20 mouse cellular contexts compared by ENCODE assay signal in genomic region chr6:122512914-122513878, GRCm38 (mm10). TPM values are rescaled to one million over a fixed set of nuclear protein-coding genes. Genes with fewer than 3 reads are reported as not detected.
A peak's percentile ranks its signal among the peaks of the same experiment; 100 is the strongest.
DNase-seq lines count a peak whose midpoint lies in the region; ATAC-seq lines count a peak whose summit lies in the region.
"Had no signal": no experiment of that assay in that cellular context is flagged by ENCODE, and none has a peak within 500 bp of the region (broad histone marks: within the 10 kb centered on the region; RNA-seq: fewer than 3 reads in every experiment).

No protein-coding gene starts in this region.

- no peaks in the 10 kb centered on the region; the same call in 1 of the 2 replicates for H3K4me1 ChIP-seq in lung, embryonic 16.5 days (replicated peaks; ENCODE audit: control insufficient read depth, insufficient read depth, low read length)
- H3K4me1 ChIP-seq in heart, embryonic 16.5 days (ENCODE audit: control insufficient read depth, insufficient read depth, low read length), result no peaks in the 10 kb centered on the region

- H3K9me3 ChIP-seq in lung, embryonic 16.5 days (ENCODE audit: control insufficient read depth, low read length), result no peaks in the 10 kb centered on the region
- no peaks in the 10 kb centered on the region; the same call in 1 of the 2 replicates for H3K9me3 ChIP-seq in heart, embryonic 16.5 days (replicated peaks; ENCODE audit: control insufficient read depth, low read length)
- H3K9me3 ChIP-seq: hindbrain, embryonic 10.5 days had no signal

- no peaks in the 10 kb centered on the region for H3K27me3 ChIP-seq in lung, embryonic 16.5 days (ENCODE audit: control insufficient read depth, insufficient read depth, low read depth, low read length)
- H3K27me3 ChIP-seq in heart, embryonic 16.5 days (ENCODE audit: control insufficient read depth, insufficient read depth, low read length), result no peaks in the 10 kb centered on the region

- WGBS in lung, embryonic 16.5 days, result 30% methylated on average over 12 of the region's 12 CpGs
- WGBS in heart, embryonic 16.5 days, result 49% methylated on average over 12 of the region's 12 CpGs

- H3K36me3 ChIP-seq in lung, embryonic 16.5 days (ENCODE audit: control insufficient read depth, insufficient read depth, low read length), result no peaks in the 10 kb centered on the region
- no peaks in the 10 kb centered on the region for H3K36me3 ChIP-seq in heart, embryonic 16.5 days (ENCODE audit: control insufficient read depth, insufficient read depth)
- H3K36me3 ChIP-seq: hindbrain, embryonic 10.5 days had no signal

- H3K4me2 ChIP-seq in lung, embryonic 16.5 days (ENCODE audit: low read depth, low read length), result no peak overlapping the region
- H3K4me2 ChIP-seq in heart, embryonic 16.5 days (ENCODE audit: low read depth, low read length), result peak overlapping the region; percentile 17
- H3K4me2 ChIP-seq: liver, embryonic 11.5 days; midbrain, embryonic 11.5 days had no signal

- peak; percentile 18 for DNase-seq in gastrocnemius, postnatal 25 days
- DNase-seq in gastrocnemius, postnatal 4 days (ENCODE audit: low spot score in 2 of 2), result no peak
- DNase-seq in lung, adult 18-20 months, result no peak
- DNase-seq in cerebellum, postnatal 14 days, result no peak
- DNase-seq in left cerebral cortex, postnatal 4 days, result no peak
- DNase-seq: B cell, adult 2 months; cerebellum, adult 18-20 months; right cerebral cortex, postnatal 25 days had no signal

- intact Hi-C loops in left cerebral cortex, postnatal 4 days (cut with DNase I), result no loop called here

- ATAC-seq in lung, embryonic 16.5 days (ENCODE audit: low read depth), result peak; percentile 43; the same call in 1 of the 2 replicates
- ATAC-seq in heart, embryonic 16.5 days (replicated peaks; ENCODE audit: extremely low read depth, insufficient read depth, low FRiP score), result peak; percentile 50
- no peak for ATAC-seq in frontal cortex, adult (ENCODE audit: low TSS enrichment)
- ATAC-seq: activated CD4-positive, CD25-positive, alpha-beta regulatory T cell, adult 4 months; intestine, postnatal 0 days had no signal

- no peak overlapping the region for H3K9ac ChIP-seq in lung, embryonic 16.5 days (ENCODE audit: low read length)
- H3K9ac ChIP-seq in heart, embryonic 16.5 days (ENCODE audit: low read length), result no peak overlapping the region

- H3K27ac ChIP-seq in lung, embryonic 16.5 days (ENCODE audit: low read length), result no peak overlapping the region
- H3K27ac ChIP-seq in heart, embryonic 16.5 days (ENCODE audit: low read length), result no peak overlapping the region
- H3K27ac ChIP-seq: hindbrain, embryonic 10.5 days had no signal

- no peak overlapping the region for H3K4me3 ChIP-seq in lung, embryonic 16.5 days (ENCODE audit: low read length)
- H3K4me3 ChIP-seq in heart, embryonic 16.5 days (ENCODE audit: low read length), result no peak overlapping the region
- H3K4me3 ChIP-seq: erythroblast, embryonic 14.5 days; hindbrain, embryonic 10.5 days had no signal

RNA-seq across cellular contexts. Expression of gene Mfap5, which starts 7.6 kb away (rescaled TPM):
- total RNA-seq in gastrocnemius, postnatal 25 days (2021), result 10 to 100 TPM; 51.1 to 85.7 TPM
- total RNA-seq in gastrocnemius, postnatal 4 days (2021), result 100 to 1,000 TPM; 226 to 237 TPM
- 26.4 and 31.6 TPM in 2 replicates for polyA plus RNA-seq in lung, embryonic 16.5 days (2015; fragmentation: Nextera tagmentation; extraction: Ambion mirVana)
- 28.2 and 32.0 TPM in 2 replicates for polyA plus RNA-seq in heart, embryonic 16.5 days (2015; fragmentation: Nextera tagmentation; extraction: Ambion mirVana)
- total RNA-seq in left cerebral cortex, postnatal 4 days (2021), result 1 to 10 TPM; 1.5 to 2.1 TPM
- polyA plus RNA-seq: activated CD4-positive, CD25-positive, alpha-beta regulatory T cell, adult 4 months; erythroblast, embryonic 14.5 days had no signal

RNA-seq across cellular contexts. Expression of gene Rimklb, which starts 14.6 kb away (rescaled TPM):
- under 1 TPM; 0.82 to 0.88 TPM for total RNA-seq in gastrocnemius, postnatal 25 days (2021)
- 1 to 10 TPM; 2.1 to 2.9 TPM for total RNA-seq in gastrocnemius, postnatal 4 days (2021)
- 7.5 and 8.3 TPM in 2 replicates for polyA plus RNA-seq in lung, embryonic 16.5 days (2015; fragmentation: Nextera tagmentation; extraction: Ambion mirVana)
- polyA plus RNA-seq in heart, embryonic 16.5 days (2015; fragmentation: Nextera tagmentation; extraction: Ambion mirVana), result 1.6 and 2.4 TPM in 2 replicates
- 100 to 1,000 TPM; 392 to 432 TPM for total RNA-seq in left cerebral cortex, postnatal 4 days (2021)
- polyA plus RNA-seq: erythroblast, embryonic 14.5 days had no signal

RNA-seq across cellular contexts. Expression of gene Aicda, which starts 40.4 kb away (rescaled TPM):
- not detected for total RNA-seq in gastrocnemius, postnatal 25 days (2021)
- total RNA-seq in gastrocnemius, postnatal 4 days (2021), result not detected
- not detected in 2 replicates for polyA plus RNA-seq in lung, embryonic 16.5 days (2015; fragmentation: Nextera tagmentation; extraction: Ambion mirVana)
- polyA plus RNA-seq in heart, embryonic 16.5 days (2015; fragmentation: Nextera tagmentation; extraction: Ambion mirVana), result not detected in 2 replicates
- total RNA-seq in left cerebral cortex, postnatal 4 days (2021), result under 1 TPM; 0.18 to 0.58 TPM
- total RNA-seq: left cerebral cortex, adult 18-20 months had no signal
- polyA plus RNA-seq: erythroblast, embryonic 14.5 days; frontal cortex, adult 2 months; hindbrain, embryonic 10.5 days; intestine, postnatal 0 days; midbrain, embryonic 11.5 days; urinary bladder, adult 2 months had no signal

Comparison
In these comparisons a context has a peak if more than half of its experiments do, and no peak if none do; other contexts are left out.
1. RNA of gene Mfap5, which starts 7.6 kb away (total RNA-seq): 226 to 237 TPM in gastrocnemius, postnatal 4 days and 51.1 to 85.7 TPM in gastrocnemius, postnatal 25 days; 1.5 to 2.1 TPM in left cerebral cortex, postnatal 4 days; every median in the first group is over 10 times any median in the second.
2. RNA of gene Rimklb, which starts 14.6 kb away (total RNA-seq): 392 to 432 TPM in left cerebral cortex, postnatal 4 days; 2.1 to 2.9 TPM in gastrocnemius, postnatal 4 days and 0.82 to 0.88 TPM in gastrocnemius, postnatal 25 days; every median in the first group is over 100 times any median in the second.